Mouse (Mus musculus): ENCODE data around the gene Mmrn1.
"Not testable (repeated sequence)": the region's sequence is repeated elsewhere in the genome, so short reads cannot be mapped to it uniquely, and the experiment has no call there.

Gene Mmrn1

GRCm38 (mm10) chr6:60924676-60925075, at the start of gene Mmrn1:
Gene Mmrn1 (plus strand): TSS chr6:60924976.
- not testable (repeated sequence) for DNase-seq

DNA sequence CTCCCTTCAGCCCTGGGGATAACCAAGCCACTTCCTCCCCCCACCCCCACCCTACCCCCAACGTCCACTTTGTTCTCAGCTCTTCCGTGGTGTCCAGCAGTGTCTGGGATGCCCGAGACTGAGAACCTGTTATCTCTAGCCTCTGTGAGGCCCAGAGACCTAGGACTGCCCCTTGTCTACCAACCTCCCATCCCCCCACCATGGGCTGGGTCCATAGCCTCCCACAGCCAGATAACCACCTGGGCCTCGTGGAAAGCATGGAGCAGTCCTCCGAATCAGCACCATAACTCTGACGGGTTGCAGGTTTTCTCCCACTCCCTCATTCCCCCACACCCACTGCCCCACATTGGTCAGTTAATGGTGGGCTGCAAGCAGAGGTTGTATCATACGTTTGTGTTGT, 44.4 kb upstream of the Mmrn1 start:
- no peak for DNase-seq

- no peak for DNase-seq
These were observed 43.2 kb upstream of the Mmrn1 start for GRCm38 (mm10) chr6:60881534-60881933.

- no peak for DNase-seq
These were observed 17.5 kb upstream of the Mmrn1 start for GRCm38 (mm10) chr6:60907272-60907671.

DNA sequence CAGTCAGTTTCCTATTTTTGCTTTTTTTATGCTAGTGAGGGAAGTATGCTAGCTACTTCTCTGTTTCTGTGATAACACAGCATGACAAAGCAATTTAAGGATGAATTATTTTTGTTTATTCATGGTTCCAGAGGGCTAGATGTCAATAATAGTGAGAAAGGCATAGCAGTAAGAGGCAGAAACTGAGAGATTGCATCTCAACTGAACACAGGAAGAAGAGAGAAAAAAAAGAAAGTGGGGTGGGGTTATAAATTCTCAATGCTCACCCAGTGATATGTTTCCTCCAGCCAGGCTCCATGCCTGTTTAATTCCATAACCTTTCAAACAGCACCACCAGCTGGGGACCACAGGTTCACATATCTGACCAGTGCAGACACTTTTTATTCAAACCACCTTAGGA, 6.6 kb downstream of the Mmrn1 start:
- DNase-seq, result peak; percentile 24

DNA sequence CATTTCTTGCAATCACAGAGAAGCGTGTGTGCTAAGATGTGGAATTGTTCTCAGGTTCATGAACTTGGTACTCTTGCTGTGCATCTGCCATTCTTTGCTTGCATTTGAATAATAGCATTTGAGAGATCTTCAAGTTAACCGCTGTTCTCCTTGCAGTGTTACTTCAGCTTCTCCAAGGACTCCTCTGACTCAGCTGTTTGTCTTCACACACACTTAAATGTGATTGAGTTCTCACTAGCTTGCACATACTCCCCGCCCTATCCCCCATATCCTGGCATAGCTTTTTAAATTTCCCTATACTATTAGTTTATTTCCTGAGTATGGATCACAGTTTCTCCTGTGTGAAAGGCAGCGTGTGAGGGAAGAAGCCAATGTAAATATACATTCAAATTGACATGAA, 10.1 kb downstream of the Mmrn1 start:
- DNase-seq, result no peak

- no peak for DNase-seq
These were observed 10.8 kb downstream of the Mmrn1 start for GRCm38 (mm10) chr6:60935448-60936130.

GRCm38 (mm10) chr6:60944178-60944577, 19.4 kb downstream of the Mmrn1 start:
- DNase-seq, result no peak

- DNase-seq, result no peak
These were observed 19.8 kb downstream of the Mmrn1 start for GRCm38 (mm10) chr6:60944621-60945020.

DNA sequence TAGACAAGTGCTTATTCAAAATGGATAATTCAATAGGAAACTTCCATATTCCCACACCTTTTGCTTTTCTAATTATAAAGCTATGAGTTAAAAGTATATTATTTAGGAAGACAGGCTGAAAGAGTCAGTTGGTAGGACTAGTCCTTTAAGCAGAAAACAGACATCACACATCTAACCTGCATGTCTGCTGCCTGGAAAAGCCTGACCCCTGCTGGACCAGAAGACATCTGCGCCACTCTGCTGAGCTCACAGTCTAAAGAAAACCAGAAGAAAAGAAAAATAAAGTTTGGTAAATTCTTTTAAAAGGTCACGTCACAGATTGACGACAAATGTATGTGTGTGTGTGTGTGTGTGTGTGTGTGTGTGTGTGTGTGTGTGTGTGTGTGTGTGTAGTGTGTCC, 25.6 kb downstream of the Mmrn1 start:
- DNase-seq, result peak; percentile 62

GRCm38 (mm10) chr6:60961285-60961684, 36.5 kb downstream of the Mmrn1 start:
- DNase-seq, result no peak

GRCm38 (mm10) chr6:60961838-60962237, 37.1 kb downstream of the Mmrn1 start:
- DNase-seq, result no peak

GRCm38 (mm10) chr6:60962668-60963067, 37.9 kb downstream of the Mmrn1 start:
- DNase-seq, result no peak

GRCm38 (mm10) chr6:60963726-60964125, 39.0 kb downstream of the Mmrn1 start:
- DNase-seq, result no peak

DNA sequence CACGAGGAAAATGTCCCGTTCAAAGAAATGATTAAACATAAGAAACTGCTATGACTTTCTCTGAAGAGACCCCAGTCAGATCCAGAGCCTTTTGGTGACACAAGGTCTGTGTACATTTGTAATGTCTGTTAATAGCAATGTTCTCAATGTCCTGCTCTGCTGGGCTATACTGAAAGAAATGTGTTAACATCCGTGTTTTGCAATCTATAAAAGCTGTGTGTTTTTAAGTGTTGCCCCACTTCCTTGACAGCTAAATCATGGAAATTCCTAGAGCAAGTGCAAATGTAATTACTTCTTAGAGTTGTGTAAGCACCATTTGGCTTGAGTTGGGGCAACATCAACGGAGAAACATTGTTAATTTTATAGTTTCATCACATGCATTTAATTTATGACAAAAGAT, 42.2 kb downstream of the Mmrn1 start:
- no peak for DNase-seq

- no peak for DNase-seq
These were observed 44.6 kb downstream of the Mmrn1 start for GRCm38 (mm10) chr6:60969407-60969806.

GRCm38 (mm10) chr6:60970811-60971210, 46.0 kb downstream of the Mmrn1 start:
- no peak for DNase-seq

DNA sequence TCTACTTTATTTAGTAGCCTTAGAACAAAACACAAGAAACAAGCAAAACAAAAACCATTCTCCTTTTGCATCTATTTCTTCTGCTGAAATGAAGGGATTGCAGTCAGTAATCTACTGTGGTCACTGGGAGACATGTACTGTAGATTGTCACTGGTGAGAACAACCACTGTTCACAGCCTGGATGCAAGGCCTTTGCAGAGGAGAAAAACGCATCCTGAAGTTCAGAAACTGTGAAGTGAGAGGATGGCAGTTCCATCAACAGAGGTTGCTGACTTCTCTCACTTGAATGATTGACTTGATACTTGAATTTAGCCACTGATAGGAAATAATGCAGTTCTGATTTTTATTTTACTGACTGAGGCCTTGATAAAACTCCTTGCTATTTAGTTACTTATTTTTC, 53.8 kb downstream of the Mmrn1 start:
- DNase-seq, result no peak

GRCm38 (mm10) chr6:60979039-60979438, 54.3 kb downstream of the Mmrn1 start:
- DNase-seq, result peak; percentile 22

DNA sequence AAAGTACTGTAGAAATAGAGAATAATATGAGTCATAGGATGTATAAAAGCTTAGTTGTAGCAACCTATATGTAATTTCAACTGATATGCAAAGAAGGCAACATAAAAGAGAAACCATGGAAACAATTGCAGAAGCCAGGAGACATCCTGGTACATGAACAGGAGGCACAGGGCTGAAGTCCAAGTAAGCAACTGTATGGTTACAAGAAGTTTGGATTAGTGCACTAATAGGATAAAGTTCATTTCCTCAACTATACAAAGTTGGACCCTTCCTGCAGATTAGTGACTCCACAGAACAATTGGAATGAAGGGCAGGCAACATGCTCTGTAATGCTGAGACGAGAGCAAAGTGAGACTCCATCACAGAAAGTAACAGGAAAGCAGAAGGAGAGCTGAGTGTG, 59.6 kb downstream of the Mmrn1 start:
- no peak for DNase-seq

DNA sequence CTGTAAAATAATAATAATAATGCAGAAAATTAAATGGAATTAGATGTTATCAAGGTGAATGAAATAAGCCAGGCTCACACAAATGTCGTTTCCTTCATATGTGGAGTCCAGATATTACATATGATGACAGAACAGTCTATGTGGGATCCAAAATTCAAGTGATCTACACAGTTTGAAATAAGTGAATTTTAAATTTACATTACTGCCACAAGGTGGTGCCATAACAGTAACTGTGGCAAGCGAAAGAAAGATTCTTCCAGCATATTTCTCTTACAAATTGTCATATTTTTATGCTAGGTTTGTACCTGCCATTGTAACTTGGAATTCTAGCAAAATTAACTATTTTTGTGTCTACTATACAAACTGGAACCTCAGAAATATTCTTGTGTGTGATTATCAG, 61.1 kb downstream of the Mmrn1 start:
- DNase-seq, result no peak

DNA sequence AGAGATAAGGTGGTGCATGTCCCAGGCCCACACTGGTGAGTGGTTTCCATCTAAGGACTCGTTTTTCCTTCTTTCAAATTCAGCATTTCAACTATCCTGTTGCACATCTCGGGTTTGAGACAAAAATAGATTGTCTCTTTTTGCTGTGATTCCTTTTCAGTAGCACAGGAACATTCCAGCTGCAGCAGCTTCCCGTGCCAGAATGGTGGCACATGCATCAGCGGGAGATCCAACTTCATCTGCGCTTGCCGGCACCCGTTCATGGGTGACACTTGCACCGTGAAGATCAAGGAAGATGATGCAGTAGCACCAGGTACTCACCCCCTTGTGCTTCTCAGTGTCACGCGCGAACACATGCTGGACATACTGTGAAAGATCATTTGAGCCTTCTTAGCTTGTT, 62.1 kb downstream of the Mmrn1 start:
- DNase-seq, result no peak

GRCm38 (mm10) chr6:60987804-60988203, 63.0 kb downstream of the Mmrn1 start:
- DNase-seq, result no peak

DNA sequence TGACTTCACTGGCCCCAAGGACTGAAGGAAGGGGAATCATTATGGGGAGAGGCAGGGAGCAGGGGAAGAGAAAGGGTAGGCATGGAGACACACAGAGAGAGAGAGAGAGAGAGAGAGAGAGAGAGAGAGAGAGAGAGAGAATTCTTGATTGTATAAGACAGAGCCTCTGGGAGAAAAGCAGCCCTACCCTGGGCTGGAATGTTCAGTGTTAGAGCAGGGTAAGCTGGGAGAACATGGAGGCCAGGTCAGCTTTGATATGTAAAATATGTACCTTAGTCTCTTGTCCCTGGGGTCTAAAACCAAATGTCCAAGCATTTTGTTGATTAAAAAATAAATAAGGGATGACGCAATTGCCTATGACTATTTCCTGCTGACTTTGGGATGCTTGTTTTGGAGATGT, 67.6 kb downstream of the Mmrn1 start:
- no peak for DNase-seq

DNA sequence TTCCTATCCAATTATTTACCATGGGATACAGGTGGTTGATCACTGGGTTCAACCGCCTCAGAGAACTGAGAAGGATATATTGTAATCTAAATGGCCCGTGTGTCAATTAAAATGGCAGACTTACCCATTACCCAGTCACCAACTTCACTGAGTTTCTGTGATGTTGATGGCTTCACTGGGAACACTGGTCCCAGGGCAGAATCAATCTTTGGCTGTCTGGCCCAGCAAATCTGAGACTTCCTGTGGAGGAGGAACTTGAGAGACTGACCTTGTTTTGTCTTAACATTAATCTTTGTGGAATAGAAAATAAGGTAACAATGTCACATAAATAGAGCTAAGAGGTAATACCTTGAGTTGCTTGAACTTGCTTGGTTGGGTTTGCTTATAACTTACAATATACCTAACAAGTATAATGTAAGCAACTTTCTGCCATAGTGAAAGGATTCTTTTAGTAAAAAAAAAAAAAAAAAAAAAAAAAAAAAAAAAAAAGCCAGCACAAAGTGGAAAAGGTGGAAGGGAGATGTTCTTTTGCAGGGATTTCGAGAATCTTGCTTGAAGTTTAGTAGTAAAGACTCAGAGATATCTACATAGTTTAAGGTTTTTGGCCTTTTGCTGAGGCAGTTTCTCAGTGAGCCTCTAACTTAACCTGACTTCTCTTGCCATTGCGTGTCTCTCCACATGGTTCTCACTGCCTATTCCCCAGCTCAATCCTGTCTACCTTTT, 68.8 kb downstream of the Mmrn1 start:
- DNase-seq, result no peak
